Mouse (Mus musculus) stomach, postnatal 0 days (tissue): ENCODE results near the gene Txndc12. TPM values are rescaled to one million over a fixed set of nuclear protein-coding genes. Genes with fewer than 3 reads are reported as not detected.

ENCODE experiments used
- ATAC-seq: fragments of 200-750 bp; cut with Nextera tagmentation; 2 replicates; pipeline ENCODE4 v1.8.0; 2017; ENCODE audit not compliant: low FRiP score, low TSS enrichment
- DNase-seq: peaks from one replicate; pipeline ENCODE4 v3.0.0-alpha.2; 2016; ENCODE audit warnings: low spot score
- H3K27ac ChIP-seq: fragments of 300-500 bp; sonication (generic); replicated peaks from 2 replicates; pipeline ENCODE4 v1.5.1; 2014; ENCODE audit warnings: mild to moderate bottlenecking, control low read depth
- H3K27me3 ChIP-seq: fragments of 300-500 bp; sonication (generic); 2 replicates; pipeline ENCODE4 v1.6.1; 2014; ENCODE audit warnings: low read length; ENCODE audit not compliant: control insufficient read depth, insufficient read depth
- H3K36me3 ChIP-seq: fragments of 300-500 bp; sonication (generic); 2 replicates; pipeline ENCODE4 v1.6.1; 2014; ENCODE audit warnings: low read length, mixed read lengths; ENCODE audit not compliant: control insufficient read depth, insufficient read depth
- H3K4me1 ChIP-seq: fragments of 300-500 bp; sonication (generic); replicated peaks from 2 replicates; pipeline ENCODE4 v1.6.1; 2014; ENCODE audit warnings: antibody characterized with exemption; ENCODE audit not compliant: control insufficient read depth, insufficient read depth
- H3K4me2 ChIP-seq: fragments of 300-500 bp; sonication (generic); replicated peaks from 2 replicates; pipeline ENCODE4 v1.6.1; 2014; ENCODE audit warnings: low read depth, mild to moderate bottlenecking, control low read depth, moderate library complexity
- H3K4me3 ChIP-seq: fragments of 300-500 bp; sonication (generic); 2 replicates; pipeline ENCODE4 v1.5.1; 2014; ENCODE audit warnings: low read depth, low read length, control low read depth
- H3K9ac ChIP-seq: fragments of 300-500 bp; sonication (generic); 2 replicates; pipeline ENCODE4 v1.6.1; 2014; ENCODE audit warnings: mild to moderate bottlenecking, low read length, control low read depth, mixed read lengths
- H3K9me3 ChIP-seq: fragments of 300-500 bp; sonication (generic); 2 replicates; pipeline ENCODE4 v1.6.1; 2016; ENCODE audit warnings: low read length; ENCODE audit not compliant: control insufficient read depth
- CTCF ChIP-seq: IDR thresholded peaks from 2 replicates; pipeline ENCODE4 v1.5.1; 2016; ENCODE audit warnings: antibody characterized with exemption, low read depth, mild to moderate bottlenecking, moderate library complexity
- EP300 ChIP-seq: optimal IDR thresholded peaks from 2 replicates; pipeline ENCODE3; 2016; ENCODE audit warnings: antibody characterized with exemption
- WGBS: fragments of 180-500 bp; shearing (Covaris S2); extraction: QIAGEN DNeasy Blood & Tissue Kit; methylation state at CpG from one replicate; pipeline ENCODE4 v1.1.7; 2014; 5-methylcytosine and 5-hydroxymethylcytosine counted together
- polyA plus RNA-seq: library from polyadenylated mRNA; unstranded; fragments of >200 nt; fragmentation: Nextera tagmentation; extraction: Ambion mirVana; gene quantifications from 2 replicates; pipeline ENCODE4 v1.2.1, GENCODE M21; 2015

The Txndc12 gene
- polyA plus RNA-seq, 1 experiment from 2014 or later = 66.7 TPM

- no peaks in the 10 kb centered on the region for H3K27me3 ChIP-seq
- H3K9me3 ChIP-seq = no peaks in the 10 kb centered on the region
- 52% methylated on average over 4 of the region's 4 CpGs for WGBS
- no peaks in the 10 kb centered on the region; the same call in 1 of the 2 replicates for H3K4me1 ChIP-seq
- DNase-seq = no peak
- H3K36me3 ChIP-seq = no peaks in the 10 kb centered on the region; the same call in 1 of the 2 replicates
- ATAC-seq = no peak
- TF ChIP-seq EP300 (no peak), CTCF (no peak)
- no peak overlapping the region for H3K4me2 ChIP-seq
- no peak overlapping the region for H3K9ac ChIP-seq
- H3K4me3 ChIP-seq = no peak overlapping the region
- 0 out of 2 replicates have a peak overlapping the region, but pooled peaks have one; percentile 13 for H3K27ac ChIP-seq
Observed at GRCm38 (mm10) chr4:108838031-108838430, 3.6 kb downstream of the Txndc12 start.

- WGBS = 48% methylated on average over 7 of the region's 7 CpGs
- no peak overlapping the region for H3K4me3 ChIP-seq
- H3K9me3 ChIP-seq = no peaks in the 10 kb centered on the region
- ATAC-seq (peak; percentile 82), DNase-seq (peak; percentile 58)
- no peak overlapping the region for H3K27ac ChIP-seq
- H3K27me3 ChIP-seq = no peaks in the 10 kb centered on the region
- H3K9ac ChIP-seq = no peak overlapping the region
- TF ChIP-seq CTCF = no peak
- no peak for TF ChIP-seq EP300
- H3K36me3 ChIP-seq = no peaks in the 10 kb centered on the region; the same call in 1 of the 2 replicates
- no peaks in the 10 kb centered on the region for H3K4me1 ChIP-seq
- no peak overlapping the region for H3K4me2 ChIP-seq
Observed at GRCm38 (mm10) chr4:108841920-108842578, 7.6 kb downstream of the Txndc12 start.

- TF ChIP-seq EP300 (no peak), CTCF (no peak)
- Histone ChIP-seq H3K4me3 (no peak overlapping the region), H3K9ac (no peak overlapping the region), H3K27ac (peak overlapping the region; percentile 30; the same call in 1 of the 2 replicates), H3K4me2 (no peak overlapping the region), H3K9me3 (no peaks in the 10 kb centered on the region), H3K36me3 (no peaks in the 10 kb centered on the region; the same call in 1 of the 2 replicates), H3K4me1 (no peaks in the 10 kb centered on the region), H3K27me3 (no peaks in the 10 kb centered on the region)
- no peak for ATAC-seq
- DNase-seq = no peak
Observed at GRCm38 (mm10) chr4:108843336-108843735, 8.9 kb downstream of the Txndc12 start.

- Histone ChIP-seq H3K9me3 (no peaks in the 10 kb centered on the region), H3K27me3 (no peaks in the 10 kb centered on the region), H3K9ac (no peak overlapping the region), H3K4me3 (no peak overlapping the region), H3K36me3 (no peaks in the 10 kb centered on the region), H3K4me1 (peaks cover 6% of the 10 kb centered on the region; the same call in 1 of the 2 replicates), H3K27ac (no peak overlapping the region), H3K4me2 (no peak overlapping the region)
- TF ChIP-seq CTCF (no peak), EP300 (no peak)
- ATAC-seq (no peak), DNase-seq (no peak)
- 42% methylated on average over 5 of the region's 5 CpGs for WGBS
Observed at GRCm38 (mm10) chr4:108845824-108846569, 11.6 kb downstream of the Txndc12 start.

- Histone ChIP-seq H3K9ac (peak within 1 kb of the TSS; percentile 80), H3K4me2 (peak within 1 kb of the TSS; percentile 95), H3K4me3 (peak within 1 kb of the TSS; percentile 82), H3K36me3 (no peaks in the 10 kb centered on the region), H3K27ac (peak within 1 kb of the TSS; percentile 94), H3K9me3 (no peaks in the 10 kb centered on the region), H3K4me1 (peaks cover 6% of the 10 kb centered on the region; the same call in 1 of the 2 replicates), H3K27me3 (no peaks in the 10 kb centered on the region)
- TF ChIP-seq EP300 (no peak), CTCF (no peak)
- WGBS = under 1% methylated on average over 77 of the region's 77 CpGs
- ATAC-seq (peak; percentile 91), DNase-seq (peak; percentile 81)
Observed at GRCm38 (mm10) chr4:108847715-108848504, 13.5 kb downstream of the Txndc12 start, which contains the start of gene Kti12. Gene Kti12, plus strand, starts transcription at chr4:108847785.
